Mouse (Mus musculus): ENCODE measurements at regions not wholly inside any gene's neighbourhood (a gene's known extent, or its start where the extent isn't known, plus 50 kb on each side); places are given as distances from the start of the nearest gene placed in this dataset.

- WGBS (ENCODE audit: insufficient replicate concordance): 40% methylated on average over 3 of the region's 3 CpGs
- H3K4me2 ChIP-seq: no peak overlapping the region
- H3K9ac ChIP-seq: no peak overlapping the region
- no peak for ATAC-seq (ENCODE audit: insufficient read depth)
- H3K27me3 ChIP-seq: no peaks in the 10 kb centered on the region
- no peaks in the 10 kb centered on the region for H3K36me3 ChIP-seq (replicated peaks)
- no peaks in the 10 kb centered on the region for H3K9me3 ChIP-seq (replicated peaks)
- no peaks in the 10 kb centered on the region for H3K4me1 ChIP-seq (replicated peaks)
- no peak overlapping the region for H3K27ac ChIP-seq (replicated peaks)
- no peak overlapping the region for H3K4me3 ChIP-seq (replicated peaks)
Measured at GRCm38 (mm10) chr10:98748856-98749583, 165.2 kb upstream of the Atp2b1 start.

- ATAC-seq (ENCODE audit: insufficient read depth): no peak
- Histone ChIP-seq H3K4me2 (no peak overlapping the region), H3K4me1 (replicated peaks) (no peaks in the 10 kb centered on the region), H3K9me3 (replicated peaks) (no peaks in the 10 kb centered on the region), H3K9ac (no peak overlapping the region), H3K27me3 (no peaks in the 10 kb centered on the region), H3K36me3 (replicated peaks) (no peaks in the 10 kb centered on the region), H3K27ac (replicated peaks) (no peak overlapping the region), H3K4me3 (replicated peaks) (no peak overlapping the region)
- 64% methylated on average over 4 of the region's 4 CpGs for WGBS (ENCODE audit: insufficient replicate concordance)
Measured at GRCm38 (mm10) chr10:98749584-98749947, 164.6 kb upstream of the Atp2b1 start.

DNA sequence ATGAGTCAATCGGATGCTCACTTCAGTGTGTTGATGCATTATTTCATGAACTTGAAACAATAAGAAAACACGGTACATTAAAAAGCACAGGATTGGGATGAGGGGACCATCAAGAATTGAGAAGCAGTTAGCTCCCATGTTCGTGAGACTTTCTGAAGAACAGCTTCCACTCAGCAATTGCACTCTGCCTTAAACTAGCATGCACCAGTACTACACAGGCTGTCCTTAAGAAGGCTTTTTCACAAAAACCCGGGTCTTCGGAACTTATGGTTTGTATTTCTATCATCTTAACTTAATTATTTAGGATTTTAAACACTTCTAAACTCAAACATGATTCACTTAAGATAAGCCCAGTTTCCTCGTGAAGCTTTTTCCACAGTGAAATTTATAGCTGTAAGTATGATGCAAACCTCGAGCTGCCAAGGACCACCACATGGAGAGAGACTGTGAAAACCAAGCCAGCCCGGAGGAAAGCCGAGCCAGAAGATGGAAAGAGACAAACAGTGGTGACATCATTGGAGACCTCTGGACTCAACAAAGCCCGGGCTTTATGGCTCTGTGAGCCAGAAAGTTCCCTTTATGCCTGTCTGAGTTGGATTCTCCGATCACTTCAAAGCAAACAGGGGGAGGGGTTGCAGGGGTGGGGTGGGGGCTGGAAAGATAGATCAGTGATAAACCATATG, 162.7 kb upstream of the Atp2b1 start:
- Histone ChIP-seq H3K4me2 (no peak overlapping the region), H3K9me3 (replicated peaks) (no peaks in the 10 kb centered on the region), H3K4me3 (replicated peaks) (no peak overlapping the region), H3K4me1 (replicated peaks) (no peaks in the 10 kb centered on the region), H3K9ac (no peak overlapping the region), H3K27ac (replicated peaks) (no peak overlapping the region), H3K36me3 (replicated peaks) (no peaks in the 10 kb centered on the region), H3K27me3 (no peaks in the 10 kb centered on the region)
- no peak for ATAC-seq (ENCODE audit: insufficient read depth)
- 52% methylated on average over 11 of the region's 11 CpGs for WGBS (ENCODE audit: insufficient replicate concordance)

DNA sequence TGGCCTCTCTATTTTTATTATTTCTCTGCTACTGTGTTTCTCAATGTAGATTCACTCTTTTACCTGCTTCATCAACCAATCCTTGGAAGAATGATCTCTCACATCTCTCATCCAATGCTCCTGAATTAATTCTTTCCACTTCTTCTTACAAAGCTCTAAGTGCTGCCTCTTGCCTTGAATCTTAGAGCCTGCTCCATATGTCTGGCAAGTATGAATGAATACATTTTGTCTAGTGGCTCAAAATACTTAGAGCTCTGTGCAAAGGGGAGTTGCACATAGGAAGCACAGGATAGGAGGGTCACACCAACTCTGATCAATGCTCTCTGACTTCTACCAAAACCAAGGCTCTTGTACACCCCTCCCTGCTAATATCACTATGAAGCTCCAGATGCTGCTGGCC, 153.1 kb upstream of the Atp2b1 start:
- Histone ChIP-seq H3K4me3 (replicated peaks) (no peak overlapping the region), H3K4me2 (no peak overlapping the region), H3K9me3 (replicated peaks) (no peaks in the 10 kb centered on the region), H3K9ac (no peak overlapping the region), H3K36me3 (replicated peaks) (no peaks in the 10 kb centered on the region), H3K27me3 (no peaks in the 10 kb centered on the region), H3K4me1 (replicated peaks) (no peaks in the 10 kb centered on the region), H3K27ac (replicated peaks) (no peak overlapping the region)
- ATAC-seq (ENCODE audit: insufficient read depth): no peak

DNA sequence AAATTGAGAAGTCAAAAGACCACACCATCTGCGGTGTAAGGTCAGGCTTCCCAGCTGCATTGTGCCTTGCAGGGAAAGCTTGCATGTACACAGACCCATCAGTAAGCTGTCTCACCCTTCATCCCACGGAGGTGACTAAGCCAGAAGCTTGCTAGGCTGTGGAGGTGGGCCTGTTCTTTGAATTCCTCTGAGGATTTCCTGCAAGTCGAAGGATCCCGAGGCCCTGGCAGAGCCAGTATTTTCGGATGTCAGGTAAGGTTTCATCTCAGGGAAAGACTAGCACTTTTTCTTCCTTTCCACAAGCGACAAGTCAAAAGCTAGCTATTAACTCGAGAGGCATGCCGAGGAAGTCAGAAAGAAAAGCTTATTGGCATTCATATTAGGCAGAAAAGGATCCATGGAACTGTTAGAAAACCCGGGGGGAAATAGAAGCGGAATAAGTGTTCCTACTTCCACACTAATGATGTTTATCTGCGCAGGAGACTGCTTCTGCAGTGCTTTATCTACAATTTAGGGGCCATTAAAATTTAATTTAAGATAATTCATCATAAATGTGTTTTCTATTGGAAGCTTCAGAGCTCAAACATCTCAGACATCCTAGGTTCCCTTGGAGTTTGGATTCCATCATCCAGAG, 148.3 kb upstream of the Atp2b1 start:
- no peak for ATAC-seq (ENCODE audit: insufficient read depth)
- H3K9ac ChIP-seq: no peak overlapping the region
- no peak overlapping the region for H3K4me2 ChIP-seq
- no peaks in the 10 kb centered on the region for H3K36me3 ChIP-seq (replicated peaks)
- no peak overlapping the region for H3K27ac ChIP-seq (replicated peaks)
- H3K4me3 ChIP-seq (replicated peaks): no peak overlapping the region
- no peaks in the 10 kb centered on the region for H3K4me1 ChIP-seq (replicated peaks)
- H3K9me3 ChIP-seq (replicated peaks): no peaks in the 10 kb centered on the region
- 53% methylated on average over 11 of the region's 11 CpGs for WGBS (ENCODE audit: insufficient replicate concordance)
- no peaks in the 10 kb centered on the region for H3K27me3 ChIP-seq

- Histone ChIP-seq H3K4me2 (no peak overlapping the region), H3K4me1 (replicated peaks) (no peaks in the 10 kb centered on the region), H3K27me3 (no peaks in the 10 kb centered on the region), H3K36me3 (replicated peaks) (no peaks in the 10 kb centered on the region), H3K9ac (no peak overlapping the region), H3K4me3 (replicated peaks) (no peak overlapping the region), H3K9me3 (replicated peaks) (no peaks in the 10 kb centered on the region), H3K27ac (replicated peaks) (no peak overlapping the region)
- WGBS (ENCODE audit: insufficient replicate concordance): 31% methylated on average over 1 of the region's 1 CpGs
- no peak for ATAC-seq (ENCODE audit: insufficient read depth)
Measured at GRCm38 (mm10) chr10:98779783-98780182, 134.4 kb upstream of the Atp2b1 start.

DNA sequence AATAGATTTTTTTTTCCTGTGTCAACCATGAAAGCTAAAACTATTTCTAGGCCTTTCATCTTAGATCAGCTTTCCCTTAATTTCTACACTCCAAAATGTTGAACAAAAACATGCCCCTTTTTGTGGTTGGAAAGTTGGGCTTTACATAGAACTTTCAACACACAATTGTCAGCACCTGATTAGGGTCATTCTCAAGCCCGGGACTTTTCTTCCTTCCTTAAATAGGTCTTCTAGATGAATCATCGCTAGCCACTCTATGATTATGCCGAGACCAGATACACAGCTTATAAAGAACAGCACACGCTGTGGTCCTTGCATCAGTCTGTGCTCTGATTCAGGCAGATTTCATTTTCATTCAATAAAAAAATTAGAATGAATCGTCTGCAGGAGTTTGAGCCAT, 133.3 kb upstream of the Atp2b1 start:
- H3K4me2 ChIP-seq: no peak overlapping the region
- no peaks in the 10 kb centered on the region for H3K27me3 ChIP-seq
- no peak overlapping the region for H3K9ac ChIP-seq
- no peaks in the 10 kb centered on the region for H3K9me3 ChIP-seq (replicated peaks)
- no peak for ATAC-seq (ENCODE audit: insufficient read depth)
- 46% methylated on average over 5 of the region's 5 CpGs for WGBS (ENCODE audit: insufficient replicate concordance)
- H3K4me1 ChIP-seq (replicated peaks): no peaks in the 10 kb centered on the region
- no peak overlapping the region for H3K4me3 ChIP-seq (replicated peaks)
- H3K27ac ChIP-seq (replicated peaks): no peak overlapping the region
- no peaks in the 10 kb centered on the region for H3K36me3 ChIP-seq (replicated peaks)

DNA sequence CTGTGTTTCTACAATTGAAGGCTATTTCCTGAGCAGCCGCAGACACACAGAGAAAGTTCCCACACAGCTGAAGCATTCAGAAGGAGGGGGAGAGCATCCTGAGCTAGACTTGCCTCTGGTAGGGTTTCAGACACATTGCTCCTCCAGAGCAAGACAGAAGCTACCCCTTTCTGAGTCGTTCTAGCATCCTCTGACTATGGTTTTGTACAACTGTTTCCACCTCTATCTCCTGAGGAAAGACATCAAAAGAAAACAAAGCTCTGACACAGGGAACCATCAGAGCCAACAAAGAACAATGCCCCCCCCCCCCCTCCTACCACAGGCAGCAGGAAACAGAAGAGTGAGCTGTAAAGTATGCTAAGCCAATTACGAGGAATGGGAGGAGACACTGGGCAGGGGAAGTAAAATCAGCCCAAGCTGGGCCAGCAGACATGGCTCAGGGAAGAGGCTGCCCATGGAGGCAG, 132.3 kb upstream of the Atp2b1 start:
- Histone ChIP-seq H3K36me3 (replicated peaks) (no peaks in the 10 kb centered on the region), H3K4me1 (replicated peaks) (no peaks in the 10 kb centered on the region), H3K4me3 (replicated peaks) (no peak overlapping the region), H3K9me3 (replicated peaks) (no peaks in the 10 kb centered on the region), H3K4me2 (no peak overlapping the region), H3K27ac (replicated peaks) (no peak overlapping the region), H3K9ac (no peak overlapping the region), H3K27me3 (no peaks in the 10 kb centered on the region)
- no peak for ATAC-seq (ENCODE audit: insufficient read depth)
- 9% methylated on average over 3 of the region's 3 CpGs for WGBS (ENCODE audit: insufficient replicate concordance)

GRCm38 (mm10) chr10:98785411-98785810, 128.8 kb upstream of the Atp2b1 start:
- Histone ChIP-seq H3K27ac (replicated peaks) (no peak overlapping the region), H3K9ac (no peak overlapping the region), H3K36me3 (replicated peaks) (no peaks in the 10 kb centered on the region), H3K4me3 (replicated peaks) (no peak overlapping the region), H3K4me2 (no peak overlapping the region), H3K4me1 (replicated peaks) (no peaks in the 10 kb centered on the region), H3K27me3 (no peaks in the 10 kb centered on the region), H3K9me3 (replicated peaks) (no peaks in the 10 kb centered on the region)
- 45% methylated on average over 1 of the region's 1 CpGs for WGBS (ENCODE audit: insufficient replicate concordance)
- no peak for ATAC-seq (ENCODE audit: insufficient read depth)

- H3K27ac ChIP-seq (replicated peaks): no peak overlapping the region
- no peaks in the 10 kb centered on the region for H3K36me3 ChIP-seq (replicated peaks)
- no peak overlapping the region for H3K4me2 ChIP-seq
- WGBS (ENCODE audit: insufficient replicate concordance): 53% methylated on average over 4 of the region's 4 CpGs
- H3K27me3 ChIP-seq: no peaks in the 10 kb centered on the region
- no peak for ATAC-seq (ENCODE audit: insufficient read depth)
- no peak overlapping the region for H3K9ac ChIP-seq
- H3K4me1 ChIP-seq (replicated peaks): no peaks in the 10 kb centered on the region
- no peaks in the 10 kb centered on the region for H3K9me3 ChIP-seq (replicated peaks)
- H3K4me3 ChIP-seq (replicated peaks): no peak overlapping the region
Measured at GRCm38 (mm10) chr10:98786089-98786488, 128.1 kb upstream of the Atp2b1 start.

DNA sequence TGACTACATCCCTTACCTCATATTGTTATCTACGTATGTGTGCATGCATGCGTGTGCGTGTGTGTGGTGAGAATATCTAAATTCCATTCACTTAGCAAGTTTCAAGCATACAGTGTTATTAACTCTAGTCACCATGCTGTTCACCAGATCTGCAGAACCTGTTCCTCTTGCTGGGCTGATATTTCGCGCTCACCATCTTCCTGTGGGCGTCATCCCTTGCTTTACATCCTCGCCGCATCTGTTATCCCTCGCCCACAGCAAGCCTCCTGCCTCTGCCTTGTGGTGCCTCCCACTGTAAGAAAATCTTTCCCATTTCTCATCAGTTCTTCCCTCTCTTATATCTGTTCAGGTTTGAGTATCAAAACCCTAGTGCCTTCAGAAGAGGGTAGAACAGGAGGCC, 124.4 kb upstream of the Atp2b1 start:
- Histone ChIP-seq H3K27me3 (no peaks in the 10 kb centered on the region), H3K27ac (replicated peaks) (no peak overlapping the region), H3K36me3 (replicated peaks) (no peaks in the 10 kb centered on the region), H3K4me1 (replicated peaks) (no peaks in the 10 kb centered on the region), H3K4me3 (replicated peaks) (no peak overlapping the region), H3K9me3 (replicated peaks) (no peaks in the 10 kb centered on the region), H3K4me2 (no peak overlapping the region), H3K9ac (no peak overlapping the region)
- ATAC-seq (ENCODE audit: insufficient read depth): no peak
- 83% methylated on average over 9 of the region's 9 CpGs for WGBS (ENCODE audit: insufficient replicate concordance)

All from liver, embryonic 15.5 days (tissue).